Mouse (Mus musculus) liver, embryonic 14.5 days (tissue): ENCODE data around the gene Fgf22. TPM values are rescaled to one million over a fixed set of nuclear protein-coding genes. Genes with fewer than 3 reads are reported as not detected.
"Not testable (repeated sequence)": the region's sequence is repeated elsewhere in the genome, so short reads cannot be mapped to it uniquely, and the experiment has no call there.

Experiments
- ATAC-seq: fragments of 200-750 bp; cut with Nextera tagmentation; 2 replicates; pipeline ENCODE4 v1.8.0; 2017; ENCODE audit warnings: moderate number of reproducible peaks, mild to moderate bottlenecking, moderate library complexity; ENCODE audit not compliant: insufficient read depth
- DNase-seq, 3 experiments: peaks; one replicate each; pipeline ENCODE4 v3.0.0-alpha.2; 2012 to 2013; ENCODE audit warnings: low read depth in 3 of 3, low spot score in 3 of 3
- H3K27ac ChIP-seq: fragments of 300-500 bp; sonication (generic); 2 replicates; pipeline ENCODE4 v1.5.1; 2014; ENCODE audit warnings: moderate library complexity, mild to moderate bottlenecking, control low read depth, inconsistent platforms
- H3K27me3 ChIP-seq: fragments of 300-500 bp; sonication (generic); 2 replicates; pipeline ENCODE4 v1.6.1; 2014; ENCODE audit warnings: mild to moderate bottlenecking, low read length, moderate library complexity; ENCODE audit not compliant: control insufficient read depth, insufficient read depth
- H3K36me3 ChIP-seq: fragments of 300-500 bp; sonication (generic); replicated peaks from 2 replicates; pipeline ENCODE4 v1.6.1; 2014; ENCODE audit warnings: low read depth; ENCODE audit not compliant: control insufficient read depth, insufficient read depth
- H3K4me1 ChIP-seq, 2 experiments: fragments of 200-500 bp in 1 of 2; fragments of 300-500 bp in 1 of 2; sonication (generic) in 1 of 2; replicated peaks; 2 replicates each; pipeline ENCODE4 v1.6.1; 2012 to 2014; ENCODE audit warnings: antibody characterized with exemption in 1 of 2, inconsistent platforms in 1 of 2, low read length in 1 of 2; ENCODE audit not compliant: control insufficient read depth in 2 of 2, insufficient read depth in 2 of 2
- H3K4me2 ChIP-seq: fragments of 300-500 bp; sonication (generic); 2 replicates; pipeline ENCODE4 v1.6.1; 2014; ENCODE audit warnings: low read depth, mild to moderate bottlenecking, control low read depth, moderate library complexity
- H3K4me3 ChIP-seq, 2 experiments: fragments of 200-500 bp in 1 of 2; fragments of 300-500 bp in 1 of 2; sonication (generic) in 1 of 2; 2 replicates each; pipeline ENCODE4 v1.5.1; 2012 to 2014; ENCODE audit warnings: low read depth in 2 of 2, low read length in 2 of 2, mild to moderate bottlenecking in 2 of 2, control low read depth in 1 of 2, inconsistent platforms in 1 of 2, moderate library complexity in 1 of 2; ENCODE audit not compliant: insufficient read depth in 1 of 2
- H3K9ac ChIP-seq: fragments of 300-500 bp; sonication (generic); replicated peaks from 2 replicates; pipeline ENCODE4 v1.6.1; 2014; ENCODE audit warnings: mild to moderate bottlenecking, control low read depth, moderate library complexity
- H3K9me3 ChIP-seq: fragments of 300-500 bp; sonication (generic); 2 replicates; pipeline ENCODE4 v1.6.1; 2016; ENCODE audit warnings: low read length, mixed read lengths; ENCODE audit not compliant: control insufficient read depth
- CTCF ChIP-seq: IDR thresholded peaks from 2 replicates; pipeline ENCODE4 v1.5.1; 2016; ENCODE audit warnings: antibody characterized with exemption, low read depth, control low read depth
- EP300 ChIP-seq: IDR thresholded peaks from 2 replicates; pipeline ENCODE4 v1.6.1; 2016; ENCODE audit warnings: antibody characterized with exemption, low read depth
- WGBS: fragments of 180-500 bp; shearing (Covaris S2); extraction: QIAGEN DNeasy Blood & Tissue Kit; methylation state at CpG from one replicate; pipeline ENCODE4 v1.1.7; 2014; ENCODE audit not compliant: insufficient replicate concordance; 5-methylcytosine and 5-hydroxymethylcytosine counted together
- polyA plus RNA-seq, 2 experiments: library from polyadenylated mRNA; depleted of rRNA in 1 of 2; stranded (reverse) in 1 of 2; unstranded in 1 of 2; fragments of >200 nt; fragmentation: Nextera tagmentation in 1 of 2; extraction: Ambion mirVana in 1 of 2; gene quantifications; 2 replicates each; pipeline versions ENCODE4 v1.2.1 to v1.2.3; 2012 to 2014

The Fgf22 gene
- polyA plus RNA-seq, 2 experiments = not detected

GRCm38 (mm10) chr10:79745898-79746773 lies 8.7 kb upstream of the Fgf22 start, which contains the start of gene Polrmt:
Gene Polrmt (minus strand): TSS chr10:79746581.
- Histone ChIP-seq H3K9me3 (no peaks in the 10 kb centered on the region), H3K4me3 (peak within 1 kb of the TSS; percentile 61 to 88), H3K9ac (peak within 1 kb of the TSS; percentile 48), H3K36me3 (no peaks in the 10 kb centered on the region; the same call in 1 of the 2 replicates), H3K27me3 (no peaks in the 10 kb centered on the region), H3K27ac (peak within 1 kb of the TSS; percentile 83), H3K4me1 (peaks cover 11 to 12% of the 10 kb centered on the region in 2 experiments), H3K4me2 (peak within 1 kb of the TSS; percentile 80)
- ATAC-seq (peak; percentile 97), DNase-seq (peak; percentile 95 to 96 (median 95))
- 2% methylated on average over 38 of the region's 38 CpGs for WGBS
- TF ChIP-seq CTCF (peak; percentile 70), EP300 (no peak)

DNA sequence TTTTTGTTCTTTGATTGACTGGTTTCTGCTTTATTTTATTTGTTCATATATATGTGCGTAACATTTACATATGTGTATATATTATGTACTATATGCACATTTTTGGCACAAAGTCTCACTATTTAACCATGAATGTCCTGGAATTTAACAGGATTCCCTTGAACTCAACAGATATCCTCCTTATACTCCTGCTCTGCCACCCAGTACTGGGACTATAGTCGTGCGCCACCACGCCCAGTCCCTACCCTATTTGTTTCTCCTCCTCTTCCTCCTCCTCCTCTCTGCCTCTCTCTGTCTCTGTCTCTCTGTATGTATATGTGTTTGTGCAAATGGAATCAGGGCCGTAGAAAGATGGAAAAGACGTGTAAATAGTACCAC lies 8.1 kb upstream of the Fgf22 start:
- no peak for TF ChIP-seq EP300
- TF ChIP-seq CTCF = no peak
- 22% methylated on average over 6 of the region's 6 CpGs for whole genome bisulfite sequencing
- Histone ChIP-seq H3K27ac (peak overlapping the region; percentile 83), H3K4me3 (peak overlapping the region in 1 of 2 experiments; percentile 27; a peak in 2 of 4 replicates), H3K4me2 (peak overlapping the region; percentile 80), H3K36me3 (no peaks in the 10 kb centered on the region; the same call in 1 of the 2 replicates), H3K27me3 (no peaks in the 10 kb centered on the region), H3K9ac (0 out of 2 replicates have a peak overlapping the region, but pooled peaks have one; percentile 38), H3K9me3 (no peaks in the 10 kb centered on the region), H3K4me1 (peaks cover 11 to 12% of the 10 kb centered on the region in 2 experiments)
- peak; percentile 84 for ATAC-seq
- DNase-seq = peak in 1 of 3 experiments; percentile 29

GRCm38 (mm10) chr10:79748496-79748895 lies 6.4 kb upstream of the Fgf22 start:
- no peak for ATAC-seq
- no peaks in the 10 kb centered on the region for H3K9me3 ChIP-seq
- H3K36me3 ChIP-seq = no peaks in the 10 kb centered on the region
- H3K27ac ChIP-seq = no peak overlapping the region
- no peak overlapping the region for H3K4me3 ChIP-seq
- WGBS = 70% methylated on average over 6 of the region's 6 CpGs
- peaks cover 11 to 12% of the 10 kb centered on the region in 2 experiments for H3K4me1 ChIP-seq
- H3K9ac ChIP-seq = no peak overlapping the region
- no peak for DNase-seq
- H3K4me2 ChIP-seq = no peak overlapping the region
- TF ChIP-seq EP300 = no peak
- TF ChIP-seq CTCF = no peak
- no peaks in the 10 kb centered on the region for H3K27me3 ChIP-seq

DNA sequence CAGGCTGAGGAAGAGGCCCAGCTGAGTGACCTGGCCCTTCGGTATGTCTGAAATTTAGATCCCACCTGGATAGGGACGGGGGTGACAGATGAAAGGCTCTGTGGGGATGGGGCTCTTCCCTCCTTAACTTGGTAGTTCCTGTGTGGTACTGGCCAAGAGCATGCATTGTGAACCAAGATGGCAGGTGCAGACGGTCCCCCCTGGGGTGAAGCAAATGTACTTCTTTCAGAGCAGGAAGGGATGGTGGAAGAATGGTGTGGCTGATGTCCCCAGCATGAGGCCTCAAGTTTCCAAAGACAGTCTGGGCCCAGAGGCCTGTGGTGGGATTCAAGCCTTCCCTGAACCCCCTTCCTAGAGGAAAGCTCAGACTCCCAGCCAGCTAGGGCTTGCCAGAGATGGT lies 978 bp downstream of the Fgf22 start:
- Histone ChIP-seq H3K4me2 (no peak overlapping the region), H3K4me1 (peaks cover 0 to 2% of the 10 kb centered on the region in 2 experiments; a peak in 1 of 4 replicates), H3K27ac (no peak overlapping the region), H3K36me3 (peaks cover 17% of the 10 kb centered on the region), H3K9me3 (no peaks in the 10 kb centered on the region), H3K4me3 (no peak overlapping the region), H3K9ac (no peak overlapping the region), H3K27me3 (no peaks in the 10 kb centered on the region)
- DNase-seq (no peak), ATAC-seq (no peak)
- TF ChIP-seq EP300 (no peak), CTCF (no peak)
- WGBS = 70% methylated on average over 3 of the region's 3 CpGs

- no peak for DNase-seq
- no peak for ATAC-seq
- TF ChIP-seq CTCF (no peak), EP300 (no peak)
- Histone ChIP-seq H3K27me3 (no peaks in the 10 kb centered on the region), H3K36me3 (peaks cover 25% of the 10 kb centered on the region), H3K27ac (no peak overlapping the region), H3K4me3 (no peak overlapping the region), H3K4me2 (no peak overlapping the region), H3K9me3 (no peaks in the 10 kb centered on the region), H3K9ac (no peak overlapping the region), H3K4me1 (peaks cover 0 to 2% of the 10 kb centered on the region in 2 experiments; a peak in 1 of 4 replicates)
- 82% methylated on average over 24 of the region's 24 CpGs for WGBS
These were observed 1.8 kb downstream of the Fgf22 start for GRCm38 (mm10) chr10:79756660-79757059.

DNA sequence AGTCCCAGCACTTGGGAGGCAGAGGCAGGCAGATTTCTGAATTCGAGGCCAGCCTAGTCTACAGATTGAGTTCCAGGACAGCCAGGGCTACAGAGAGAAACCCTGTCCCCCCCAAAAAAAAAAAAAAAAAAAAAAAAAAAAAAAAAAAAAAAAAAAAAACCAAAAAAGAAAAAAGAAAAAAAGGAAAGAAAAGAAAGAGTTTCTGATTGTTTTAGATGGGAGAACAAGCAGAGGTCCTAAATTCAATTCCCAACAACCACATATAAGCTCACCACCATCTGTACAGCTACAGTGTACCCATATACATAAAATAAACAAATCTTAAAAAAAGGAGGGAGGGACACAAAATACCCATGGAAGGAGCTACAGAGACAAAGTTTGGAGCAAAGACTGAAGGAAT lies 4.8 kb downstream of the Fgf22 start:
- not testable (repeated sequence) for H3K9ac ChIP-seq, H3K4me3 ChIP-seq, H3K4me2 ChIP-seq, H3K4me1 ChIP-seq, H3K9me3 ChIP-seq, ATAC-seq, DNase-seq, H3K27ac ChIP-seq, H3K27me3 ChIP-seq
- 68% methylated on average over 1 of the region's 1 CpGs for WGBS
- H3K36me3 ChIP-seq = peaks cover 31% of the 10 kb centered on the region
